Mouse (Mus musculus) megakaryocyte, embryonic 14.5 days (primary cell): ENCODE measurements around the gene Myom1.

Source experiments
- FLI1 ChIP-seq: IDR thresholded peaks from 2 replicates; pipeline ENCODE4 v1.6.1; 2012; ENCODE audit warnings: low read length, inconsistent platforms, mixed read lengths
- GATA1 ChIP-seq: IDR thresholded peaks from 3 replicates; pipeline ENCODE4 v1.6.1; 2012; ENCODE audit warnings: mixed read lengths, low read length, inconsistent platforms, borderline replicate concordance

DNA sequence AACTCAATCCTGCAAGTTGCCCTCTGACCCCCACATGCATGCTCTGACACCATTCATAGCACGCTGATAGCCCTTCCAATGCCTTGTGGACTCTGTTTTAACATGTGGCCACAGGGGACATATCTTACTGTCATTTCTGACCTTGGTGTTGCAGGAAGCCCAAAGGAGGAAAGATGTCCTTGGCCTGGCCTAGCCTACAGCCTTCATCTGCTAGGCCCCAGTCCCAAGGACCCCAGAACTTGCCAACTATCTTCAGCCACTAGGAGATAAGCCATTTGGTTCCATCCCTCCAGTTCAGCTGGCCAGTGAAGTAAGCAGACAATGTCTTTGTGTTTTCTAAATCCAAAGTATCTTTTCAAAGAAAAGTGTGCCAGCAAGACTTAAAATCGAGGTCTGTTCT is 37.2 kb upstream of the Myom1 start:
- TF ChIP-seq GATA1 (no peak), FLI1 (no peak)
